Mouse (Mus musculus) liver, embryonic 14.5 days (tissue): ENCODE measurements at regions not wholly inside any gene's neighbourhood (a gene's known extent, or its start where the extent isn't known, plus 50 kb on each side); places are given as distances from the start of the nearest gene placed in this dataset.

ENCODE experiments used
- ATAC-seq: fragments of 200-750 bp; cut with Nextera tagmentation; 2 replicates; pipeline ENCODE4 v1.8.0; 2017; ENCODE audit warnings: moderate number of reproducible peaks, mild to moderate bottlenecking, moderate library complexity; ENCODE audit not compliant: insufficient read depth
- DNase-seq, 3 experiments: peaks; one replicate each; pipeline ENCODE4 v3.0.0-alpha.2; 2012 to 2013; ENCODE audit warnings: low read depth in 3 of 3, low spot score in 3 of 3
- H3K27ac ChIP-seq: fragments of 300-500 bp; sonication (generic); 2 replicates; pipeline ENCODE4 v1.5.1; 2014; ENCODE audit warnings: moderate library complexity, mild to moderate bottlenecking, control low read depth, inconsistent platforms
- H3K27me3 ChIP-seq: fragments of 300-500 bp; sonication (generic); 2 replicates; pipeline ENCODE4 v1.6.1; 2014; ENCODE audit warnings: mild to moderate bottlenecking, low read length, moderate library complexity; ENCODE audit not compliant: control insufficient read depth, insufficient read depth
- H3K36me3 ChIP-seq: fragments of 300-500 bp; sonication (generic); replicated peaks from 2 replicates; pipeline ENCODE4 v1.6.1; 2014; ENCODE audit warnings: low read depth; ENCODE audit not compliant: control insufficient read depth, insufficient read depth
- H3K4me1 ChIP-seq, 2 experiments: fragments of 200-500 bp in 1 of 2; fragments of 300-500 bp in 1 of 2; sonication (generic) in 1 of 2; replicated peaks; 2 replicates each; pipeline ENCODE4 v1.6.1; 2012 to 2014; ENCODE audit warnings: antibody characterized with exemption in 1 of 2, inconsistent platforms in 1 of 2, low read length in 1 of 2; ENCODE audit not compliant: control insufficient read depth in 2 of 2, insufficient read depth in 2 of 2
- H3K4me2 ChIP-seq: fragments of 300-500 bp; sonication (generic); 2 replicates; pipeline ENCODE4 v1.6.1; 2014; ENCODE audit warnings: low read depth, mild to moderate bottlenecking, control low read depth, moderate library complexity
- H3K4me3 ChIP-seq, 2 experiments: fragments of 200-500 bp in 1 of 2; fragments of 300-500 bp in 1 of 2; sonication (generic) in 1 of 2; 2 replicates each; pipeline ENCODE4 v1.5.1; 2012 to 2014; ENCODE audit warnings: low read depth in 2 of 2, low read length in 2 of 2, mild to moderate bottlenecking in 2 of 2, control low read depth in 1 of 2, inconsistent platforms in 1 of 2, moderate library complexity in 1 of 2; ENCODE audit not compliant: insufficient read depth in 1 of 2
- H3K9ac ChIP-seq: fragments of 300-500 bp; sonication (generic); replicated peaks from 2 replicates; pipeline ENCODE4 v1.6.1; 2014; ENCODE audit warnings: mild to moderate bottlenecking, control low read depth, moderate library complexity
- H3K9me3 ChIP-seq: fragments of 300-500 bp; sonication (generic); 2 replicates; pipeline ENCODE4 v1.6.1; 2016; ENCODE audit warnings: low read length, mixed read lengths; ENCODE audit not compliant: control insufficient read depth
- CTCF ChIP-seq: IDR thresholded peaks from 2 replicates; pipeline ENCODE4 v1.5.1; 2016; ENCODE audit warnings: antibody characterized with exemption, low read depth, control low read depth
- EP300 ChIP-seq: IDR thresholded peaks from 2 replicates; pipeline ENCODE4 v1.6.1; 2016; ENCODE audit warnings: antibody characterized with exemption, low read depth
- WGBS: fragments of 180-500 bp; shearing (Covaris S2); extraction: QIAGEN DNeasy Blood & Tissue Kit; methylation state at CpG from one replicate; pipeline ENCODE4 v1.1.7; 2014; ENCODE audit not compliant: insufficient replicate concordance; 5-methylcytosine and 5-hydroxymethylcytosine counted together

DNA sequence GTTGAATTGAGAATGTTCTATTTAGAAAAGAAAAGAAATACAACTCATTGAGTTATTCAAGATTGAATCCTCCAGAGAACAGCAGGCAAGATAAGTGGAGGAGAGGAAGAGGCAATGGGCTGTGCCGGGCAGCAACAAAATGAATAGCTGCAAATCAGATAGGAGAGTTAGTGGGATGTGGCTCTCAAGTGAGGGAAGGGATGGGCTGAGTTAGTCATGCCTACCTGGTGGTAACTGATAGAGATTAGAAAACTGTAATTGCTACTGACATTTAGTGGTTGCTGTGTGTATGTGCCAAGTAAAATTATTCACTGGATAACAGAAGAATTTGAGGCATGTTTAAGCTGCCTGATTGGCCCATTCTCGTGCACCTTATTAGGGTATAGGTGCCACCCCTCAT lies 179.3 kb downstream of the Calcrl start:
- H3K4me2 ChIP-seq: no peak overlapping the region
- H3K9me3 ChIP-seq: no peaks in the 10 kb centered on the region
- no peak for ATAC-seq

DNA sequence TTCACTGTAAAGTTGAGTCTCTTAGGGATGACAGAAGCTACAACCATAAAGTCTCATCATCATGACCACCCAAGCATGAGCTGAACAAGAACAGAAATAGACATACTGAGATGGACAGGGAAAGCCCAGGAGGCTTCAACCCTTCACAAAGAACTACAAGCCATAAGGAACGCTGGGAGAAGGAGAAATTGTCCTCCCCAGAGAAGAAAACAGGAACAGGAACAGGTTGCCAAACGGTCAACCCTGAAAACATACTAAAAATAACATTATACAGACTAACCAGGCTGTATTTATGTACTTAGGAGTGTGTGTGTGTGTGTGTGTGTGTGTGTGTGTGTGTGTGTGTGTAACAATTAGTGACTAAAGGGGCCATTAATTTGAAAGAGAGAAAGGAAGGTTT lies 178.6 kb downstream of the Calcrl start:
- H3K27ac ChIP-seq: no peak overlapping the region
- no peaks in the 10 kb centered on the region for H3K27me3 ChIP-seq
- no peak for DNase-seq
- no peak for ATAC-seq
- no peaks in the 10 kb centered on the region for H3K4me1 ChIP-seq
- no peak overlapping the region for H3K9ac ChIP-seq
- no peaks in the 10 kb centered on the region for H3K9me3 ChIP-seq
- no peaks in the 10 kb centered on the region for H3K36me3 ChIP-seq
- H3K4me2 ChIP-seq: no peak overlapping the region
- TF ChIP-seq EP300 (no peak), CTCF (no peak)
- WGBS: 17% methylated on average over 2 of the region's 2 CpGs
- no peak overlapping the region for H3K4me3 ChIP-seq

More for the DNA sequence above, 179.3 kb downstream of the Calcrl start:
- DNase-seq: no peak
- no peak overlapping the region for H3K27ac ChIP-seq
- H3K4me1 ChIP-seq: no peaks in the 10 kb centered on the region
- H3K27me3 ChIP-seq: no peaks in the 10 kb centered on the region
- no peak overlapping the region for H3K4me3 ChIP-seq
- no peaks in the 10 kb centered on the region for H3K36me3 ChIP-seq
- TF ChIP-seq EP300: no peak
- no peak for TF ChIP-seq CTCF
- no peak overlapping the region for H3K9ac ChIP-seq
- WGBS: 36% methylated on average over 2 of the region's 2 CpGs

DNA sequence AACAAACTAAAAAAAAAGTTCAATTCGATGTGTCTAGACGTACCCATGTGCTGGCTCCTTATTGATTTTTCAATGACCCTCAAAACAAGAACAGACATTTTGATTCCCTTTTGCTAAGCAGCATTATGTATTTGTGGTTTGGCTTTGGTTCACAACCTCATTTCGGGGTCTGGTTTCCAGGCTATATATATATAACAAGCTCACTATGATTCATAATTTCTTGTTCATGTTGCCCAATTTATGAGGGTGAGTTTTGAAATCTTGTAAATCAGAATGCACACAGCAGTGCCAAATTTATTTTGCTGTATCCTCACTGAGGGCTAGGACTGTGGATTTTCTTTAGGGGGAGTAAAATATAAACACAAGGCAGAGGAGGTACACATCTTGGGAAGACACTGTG lies 177.0 kb downstream of the Calcrl start:
- H3K9me3 ChIP-seq: no peaks in the 10 kb centered on the region
- WGBS: 60% methylated on average over 3 of the region's 3 CpGs
- ATAC-seq (no peak), DNase-seq (no peak)
- TF ChIP-seq EP300 (no peak), CTCF (no peak)
- H3K9ac ChIP-seq: no peak overlapping the region
- no peaks in the 10 kb centered on the region for H3K36me3 ChIP-seq
- no peaks in the 10 kb centered on the region for H3K4me1 ChIP-seq
- H3K27me3 ChIP-seq: no peaks in the 10 kb centered on the region
- no peak overlapping the region for H3K27ac ChIP-seq
- no peak overlapping the region for H3K4me2 ChIP-seq
- no peak overlapping the region for H3K4me3 ChIP-seq

DNA sequence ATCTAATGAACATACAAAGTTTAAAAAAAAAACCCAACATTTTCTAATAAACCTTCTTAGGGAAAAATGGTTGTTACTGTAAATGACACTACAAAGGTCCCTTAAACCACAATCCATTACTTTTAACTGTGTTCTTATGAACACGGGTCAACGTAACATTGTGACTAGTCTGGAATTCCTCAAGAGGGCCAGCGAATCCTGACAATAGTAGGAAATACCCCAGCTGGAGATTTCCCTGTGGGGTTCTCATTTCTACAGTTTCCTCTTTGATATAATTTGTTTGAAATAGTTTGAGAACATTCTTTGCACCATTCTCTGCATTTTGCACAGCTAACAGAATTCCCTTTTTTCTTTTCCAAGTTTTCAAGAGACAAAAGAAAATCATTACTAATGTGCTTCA lies 175.3 kb downstream of the Calcrl start:
- Histone ChIP-seq H3K27me3 (no peaks in the 10 kb centered on the region), H3K4me1 (no peaks in the 10 kb centered on the region), H3K27ac (no peak overlapping the region), H3K9me3 (no peaks in the 10 kb centered on the region), H3K4me2 (no peak overlapping the region), H3K4me3 (no peak overlapping the region), H3K9ac (no peak overlapping the region), H3K36me3 (no peaks in the 10 kb centered on the region)
- 56% methylated on average over 3 of the region's 3 CpGs for WGBS
- no peak for ATAC-seq
- TF ChIP-seq CTCF (no peak), EP300 (no peak)
- no peak for DNase-seq

DNA sequence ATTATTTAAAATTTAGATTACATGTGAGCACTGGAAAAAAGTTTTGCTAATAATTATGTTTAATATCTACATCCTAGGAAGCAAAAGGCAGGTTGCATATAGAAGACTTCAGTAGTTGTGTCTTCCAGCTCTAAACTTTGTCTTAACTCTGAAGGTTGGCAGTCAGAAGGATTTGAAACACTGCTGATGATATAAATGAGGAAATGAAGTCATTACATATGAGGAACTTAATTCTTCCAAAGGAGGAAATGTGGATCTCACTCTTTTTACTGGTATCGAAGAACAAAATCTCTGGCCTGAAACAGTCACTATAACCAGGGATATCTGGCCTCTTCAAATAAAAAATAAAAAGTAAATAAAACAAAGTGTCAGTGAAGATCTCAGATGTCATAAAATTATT lies 173.1 kb downstream of the Calcrl start:
- Histone ChIP-seq H3K27ac (no peak overlapping the region), H3K36me3 (no peaks in the 10 kb centered on the region), H3K9ac (no peak overlapping the region), H3K4me2 (no peak overlapping the region), H3K9me3 (no peaks in the 10 kb centered on the region), H3K27me3 (no peaks in the 10 kb centered on the region), H3K4me3 (no peak overlapping the region), H3K4me1 (no peaks in the 10 kb centered on the region; a peak in 1 of 4 replicates)
- 41% methylated on average over 1 of the region's 1 CpGs for WGBS
- no peak for TF ChIP-seq EP300
- no peak for TF ChIP-seq CTCF
- no peak for ATAC-seq
- no peak for DNase-seq
